Mouse (Mus musculus) neutrophil, adult 83 days (primary cell): ENCODE measurements around the gene Gm14862. TPM values are rescaled to one million over a fixed set of nuclear protein-coding genes. Genes with fewer than 3 reads are reported as not detected.

ENCODE experiments used
- total RNA-seq, 2 experiments: library from RNA; stranded (reverse); gene quantifications; one replicate each; pipeline ENCODE4 v1.2.4; 2023

Gm14862 gene
- not detected for total RNA-seq

DNA sequence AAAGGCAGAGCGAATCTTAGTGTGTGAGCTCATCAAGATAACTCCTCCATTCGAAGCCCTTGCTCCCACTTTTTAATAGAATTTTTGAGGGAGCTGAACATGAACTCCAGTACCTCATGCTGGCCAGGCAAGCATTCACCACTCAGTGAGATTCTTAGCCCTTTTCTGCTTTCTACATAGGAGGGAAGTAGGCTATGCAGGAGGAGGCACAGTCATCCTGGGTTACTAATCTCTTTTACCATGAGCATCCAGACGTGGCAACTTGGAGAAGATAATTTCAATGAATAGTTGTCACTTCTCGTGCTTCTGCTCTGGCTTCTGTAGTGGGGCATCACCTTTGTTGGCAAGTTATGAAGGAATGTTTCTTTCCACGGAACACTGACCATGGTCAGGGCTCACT lies at the start of gene Gm14862:
TSS of gene Gm14862 (minus strand) at position 134 of the 400 bp plus-strand sequence.

DNA sequence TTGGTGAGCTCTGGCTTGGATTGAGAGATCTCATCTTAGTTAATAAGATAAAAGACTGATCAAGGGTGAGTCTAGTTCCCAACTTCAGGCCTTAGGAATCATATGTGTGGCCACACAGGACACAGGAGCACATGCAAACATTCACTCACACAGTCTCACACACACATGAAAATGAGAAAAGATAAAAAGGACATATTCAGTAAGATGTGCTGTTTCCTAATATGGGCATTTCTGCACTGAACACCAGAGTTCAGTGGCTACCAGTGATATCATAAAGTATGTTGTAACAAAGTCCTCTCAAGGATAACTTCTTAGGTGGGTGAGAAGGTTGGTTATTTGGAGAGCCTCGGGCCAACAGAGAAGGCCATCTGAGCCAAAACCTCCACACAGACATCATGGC lies 26.8 kb upstream of the Gm14862 start, which contains the start of gene H2al1m:
TSS of gene H2al1m (plus strand) at position 301 of the 400 bp plus-strand sequence.

GRCm38 (mm10) chrX:9272460-9273361 lies 16.0 kb upstream of the Gm14862 start, which contains the start of gene Xk:
TSS of gene Xk (plus strand) at chrX:9272756.

Other genes starting within 250 kb of the Gm14862 start
- not detected for gene Fthl17e, start 223.4 kb downstream of the Gm14862 start, total RNA-seq
- not detected for gene Fthl17f, start 193.9 kb downstream of the Gm14862 start, total RNA-seq
- gene 4930402K13Rik, start 152.3 kb downstream of the Gm14862 start, total RNA-seq, result not detected
- not detected for gene Lancl3, start 57.0 kb downstream of the Gm14862 start, total RNA-seq
- 10 to 100 TPM; 11.3 to 13.2 TPM for gene Xk, start 15.9 kb upstream of the Gm14862 start, total RNA-seq
- gene H2al1m, start 26.9 kb upstream of the Gm14862 start, total RNA-seq, result 1 to 10 TPM; 2.6 to 3.6 TPM
- gene H2al1k, start 93.7 kb upstream of the Gm14862 start, total RNA-seq, result not detected
- 1,000 to 10,000 TPM; 1,238 to 1,474 TPM for gene Cybb, start 230.9 kb upstream of the Gm14862 start, total RNA-seq